Mouse (Mus musculus): Measurements from ENCODE around the gene Crhr1. TPM values are rescaled to one million over a fixed set of nuclear protein-coding genes. Genes with fewer than 3 reads are reported as not detected.

Crhr1 gene
- total RNA-seq (2012; rRNA removed) = not detected in 2 replicates
- not detected for polyA plus RNA-seq (2012; ENCODE audit: insufficient read depth in 1 of 2, insufficient read length in 2 of 2, low read depth in 1 of 2, low replicate concordance in 2 of 2, missing spikeins in 1 of 2)

DNA sequence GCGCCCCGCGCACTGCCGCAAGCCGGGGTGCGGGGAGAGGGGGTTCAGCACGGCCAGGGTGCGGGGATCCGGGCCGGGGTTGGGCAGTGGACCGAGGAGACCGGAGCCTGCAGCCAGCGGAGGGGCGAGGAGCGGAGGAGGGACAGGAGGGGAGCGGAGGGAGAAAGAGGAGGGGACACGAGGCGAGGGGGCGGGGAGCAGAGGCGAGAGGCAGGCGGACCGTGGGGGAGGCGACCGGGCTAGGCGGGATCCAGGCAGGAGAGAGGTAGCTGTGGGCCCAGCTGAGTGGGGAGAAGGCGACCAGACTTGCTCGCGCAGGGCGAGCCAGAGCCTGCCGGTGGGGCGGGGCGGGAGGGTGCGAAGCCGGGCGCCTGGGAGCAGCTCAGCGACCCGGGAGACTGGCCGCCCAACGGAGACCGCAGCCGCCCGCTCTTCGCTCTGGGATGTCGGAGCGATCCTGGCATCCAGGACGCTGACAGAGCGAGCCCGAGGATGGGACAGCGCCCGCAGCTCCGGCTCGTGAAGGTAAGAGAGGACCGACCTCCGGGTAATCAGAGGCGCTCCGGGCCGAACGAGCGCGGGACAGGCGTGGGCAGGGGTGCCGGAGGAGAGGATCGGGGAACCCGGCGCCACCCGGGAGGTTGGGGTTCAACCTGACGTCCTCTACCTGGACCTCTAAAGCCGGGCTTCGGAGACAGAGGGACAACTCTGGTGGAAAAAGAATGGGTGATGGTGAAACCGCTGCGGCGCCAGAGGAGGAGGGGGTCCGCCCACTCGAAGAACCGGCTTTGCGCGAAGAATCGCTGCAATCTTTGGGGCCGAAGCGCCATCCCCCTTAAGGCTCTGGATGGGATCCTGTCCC lies at the start of gene Crhr1:
Gene Crhr1 (plus strand): TSS at position 276 of the 862 bp plus-strand sequence.
- Histone ChIP-seq H3K27me3 (ENCODE audit: control insufficient read depth in 1 of 2, insufficient read depth in 2 of 2, low read length in 2 of 2) (peaks cover 0 to 2% of the 10 kb centered on the region in 2 experiments; a peak in 3 of 4 replicates), H3K9ac (ENCODE audit: control insufficient read depth, low read depth, low read length, poor library complexity, severe bottlenecking) (no peak within 1 kb of the TSS), H3K79me2 (ENCODE audit: control insufficient read depth, insufficient read depth, low read length, poor library complexity) (no peaks in the 10 kb centered on the region), H3K4me3 (ENCODE audit: control insufficient read depth in 1 of 2, insufficient read depth in 1 of 2, low read depth in 2 of 2, low read length in 2 of 2) (no peak within 1 kb of the TSS), H3K36me3 (ENCODE audit: control insufficient read depth in 1 of 2, insufficient read depth in 2 of 2, low read length in 2 of 2) (no peaks in the 10 kb centered on the region), H3K9me3 (replicated peaks; ENCODE audit: insufficient read depth, low read length) (no peaks in the 10 kb centered on the region), H3K4me1 (ENCODE audit: control insufficient read depth in 1 of 2, insufficient read depth in 2 of 2, low read length in 2 of 2) (no peaks in the 10 kb centered on the region), H3K27ac (ENCODE audit: control insufficient read depth, low read depth, low read length) (no peak within 1 kb of the TSS)
- TF ChIP-seq ZKSCAN1 (IDR thresholded peaks at IDR 0.05; ENCODE audit: low read depth, low read length) (no peak), MAFK (IDR thresholded peaks at IDR 0.05; ENCODE audit: borderline replicate concordance, low read depth, low read length) (no peak), MXI1 (IDR thresholded peaks at IDR 0.05; ENCODE audit: low read depth, low read length) (no peak), CHD1 (IDR thresholded peaks at IDR 0.05; ENCODE audit: low read depth, low read length) (no peak), POLR2AphosphoS5 (IDR thresholded peaks at IDR 0.05; ENCODE audit: borderline replicate concordance, low read depth, low read length) (no peak), ETS1 (IDR thresholded peaks at IDR 0.05; ENCODE audit: low read depth, low read length) (no peak), ELF1 (IDR thresholded peaks at IDR 0.05; ENCODE audit: low read depth, low read length) (no peak), ZC3H11A (IDR thresholded peaks at IDR 0.05; ENCODE audit: low read depth, low read length) (no peak), RAD21 (IDR thresholded peaks at IDR 0.05; ENCODE audit: low read depth, low read length) (no peak), SIN3A (IDR thresholded peaks at IDR 0.05; ENCODE audit: low read length) (no peak), TCF12 (IDR thresholded peaks at IDR 0.05; ENCODE audit: low read depth, low read length) (no peak), GATA1 (IDR thresholded peaks at IDR 0.05; ENCODE audit: low read depth, low read length) (no peak), TAL1 (IDR thresholded peaks at IDR 0.05; ENCODE audit: low read length) (no peak)
- DNase-seq (ENCODE audit: low read depth, low spot score) = no peak

DNA sequence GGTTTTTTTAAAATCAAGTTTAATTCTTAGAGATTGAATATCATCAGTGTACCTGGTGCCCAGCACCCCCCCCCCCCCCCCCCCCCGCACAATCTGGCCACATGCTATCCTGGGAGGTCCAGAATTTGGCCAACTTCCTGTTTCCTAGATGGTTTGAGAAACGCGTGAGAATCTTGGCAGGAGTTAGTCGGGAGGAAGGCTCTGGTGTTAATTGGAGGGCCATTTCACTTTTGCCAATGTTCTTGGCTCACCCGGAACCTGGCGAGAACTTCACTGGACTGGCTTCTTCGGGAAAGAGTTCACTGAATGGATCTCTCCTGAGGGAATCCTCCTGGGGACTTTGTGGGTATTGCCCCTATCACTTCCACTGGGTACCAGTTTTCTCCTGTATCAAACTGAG lies 49.4 kb upstream of the Crhr1 start:
- no peak for TF ChIP-seq EP300 (IDR thresholded peaks at IDR 0.05; ENCODE audit: low read depth in 1 of 2, low read length in 2 of 2)
- no peak for TF ChIP-seq KAT2A (conservative IDR thresholded peaks at IDR 0.05; ENCODE audit: low read depth, low read length)
- TF ChIP-seq NELFE (IDR thresholded peaks at IDR 0.05; ENCODE audit: low read depth, low read length) = no peak
- no peak for TF ChIP-seq ZMIZ1 (IDR thresholded peaks at IDR 0.05; ENCODE audit: low read depth, low read length)
- no peak for TF ChIP-seq GABPA (IDR thresholded peaks at IDR 0.05; ENCODE audit: low read depth, low read length)
- TF ChIP-seq USF2 (IDR thresholded peaks at IDR 0.05; ENCODE audit: borderline replicate concordance in 1 of 2, insufficient read depth in 1 of 2, low read depth in 1 of 2, low read length in 2 of 2) = no peak
- TF ChIP-seq ELF1 (IDR thresholded peaks at IDR 0.05; ENCODE audit: low read depth, low read length) = no peak
- no peak for TF ChIP-seq TBP (IDR thresholded peaks at IDR 0.05; ENCODE audit: low read depth, low read length)
- TF ChIP-seq NRF1 (IDR thresholded peaks at IDR 0.05; ENCODE audit: insufficient read depth, low read depth, low read length, poor library complexity, severe bottlenecking) = no peak
- no peak for TF ChIP-seq USF1 (IDR thresholded peaks at IDR 0.05; ENCODE audit: low read depth, low read length)
- no peak for TF ChIP-seq HCFC1 (IDR thresholded peaks at IDR 0.05; ENCODE audit: low read depth, low read length)
- no peak for TF ChIP-seq MXI1 (IDR thresholded peaks at IDR 0.05; ENCODE audit: low read depth, low read length)
- no peak for TF ChIP-seq UBTF (IDR thresholded peaks at IDR 0.05; ENCODE audit: borderline replicate concordance, insufficient read depth, low read depth, low read length)
- no peak for TF ChIP-seq MEF2A (IDR thresholded peaks at IDR 0.05; ENCODE audit: extremely low read depth, insufficient replicate concordance, low read depth, low read length, poor library complexity, severe bottlenecking)
- TF ChIP-seq MAZ (IDR thresholded peaks at IDR 0.05; ENCODE audit: low read depth, low read length) = no peak
- no peak for TF ChIP-seq CHD1 (IDR thresholded peaks at IDR 0.05; ENCODE audit: low read depth, low read length)
- no peak for TF ChIP-seq MYC (IDR thresholded peaks at IDR 0.05; ENCODE audit: low read depth, low read length)
- no peak for TF ChIP-seq E2F4 (IDR thresholded peaks at IDR 0.05; ENCODE audit: borderline replicate concordance, low read depth, low read length)
- TF ChIP-seq SIN3A (IDR thresholded peaks at IDR 0.05; ENCODE audit: low read length) = no peak
- no peaks in the 10 kb centered on the region for H3K27me3 ChIP-seq (ENCODE audit: control insufficient read depth in 1 of 2, insufficient read depth in 2 of 2, low read length in 2 of 2)
- H3K4me1 ChIP-seq (ENCODE audit: control insufficient read depth in 1 of 2, insufficient read depth in 2 of 2, low read length in 2 of 2) = no peaks in the 10 kb centered on the region
- H3K79me2 ChIP-seq (ENCODE audit: control insufficient read depth, insufficient read depth, low read length, poor library complexity) = no peaks in the 10 kb centered on the region
- no peak for DNase-seq (ENCODE audit: low read depth, low spot score)
- no peak overlapping the region for H3K4me3 ChIP-seq (ENCODE audit: control insufficient read depth in 1 of 2, insufficient read depth in 1 of 2, low read depth in 2 of 2, low read length in 2 of 2)
- H3K27ac ChIP-seq (ENCODE audit: control insufficient read depth, low read depth, low read length) = no peak overlapping the region
- no peaks in the 10 kb centered on the region for H3K36me3 ChIP-seq (ENCODE audit: control insufficient read depth in 1 of 2, insufficient read depth in 2 of 2, low read length in 2 of 2)
- no peaks in the 10 kb centered on the region for H3K9me3 ChIP-seq (replicated peaks; ENCODE audit: insufficient read depth, low read length)
- H3K9ac ChIP-seq (ENCODE audit: control insufficient read depth, low read depth, low read length, poor library complexity, severe bottlenecking) = no peak overlapping the region

Data from MEL (cell line).